Mouse (Mus musculus) mature B cell (primary cell): Measurements from ENCODE around the gene Tmem185b.

Experiments used
- in situ Hi-C: fragments of 300-500 bp; cut with MboI; formaldehyde crosslinking; loops from 2 replicates; pipeline ENCODE4 v1.14.3; 2019

The Tmem185b gene

GRCm38 (mm10) chr1:119503181-119503580 lies 22.8 kb upstream of the Tmem185b start:
- in situ Hi-C loops, result no loop called here

DNA sequence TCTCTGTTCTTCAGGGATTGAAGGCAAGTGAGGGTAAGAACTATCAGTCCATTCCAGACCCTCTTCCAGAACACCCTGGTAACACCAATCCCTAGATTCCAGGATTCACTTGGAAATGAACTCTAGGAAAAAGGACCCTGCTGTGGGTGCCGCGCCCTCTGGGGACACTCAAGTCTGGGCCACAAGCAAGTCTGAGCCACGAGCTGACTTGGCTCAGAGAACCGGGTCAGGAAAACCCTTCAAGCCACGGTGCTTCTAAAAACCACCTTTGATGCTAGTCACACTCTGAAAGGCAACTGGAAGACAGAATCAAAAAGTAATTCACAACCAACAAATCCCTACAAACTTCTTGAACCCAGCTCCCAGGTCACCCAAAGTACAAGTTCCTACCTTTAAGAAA lies 22.2 kb upstream of the Tmem185b start:
- in situ Hi-C loops, result no loop called here

DNA sequence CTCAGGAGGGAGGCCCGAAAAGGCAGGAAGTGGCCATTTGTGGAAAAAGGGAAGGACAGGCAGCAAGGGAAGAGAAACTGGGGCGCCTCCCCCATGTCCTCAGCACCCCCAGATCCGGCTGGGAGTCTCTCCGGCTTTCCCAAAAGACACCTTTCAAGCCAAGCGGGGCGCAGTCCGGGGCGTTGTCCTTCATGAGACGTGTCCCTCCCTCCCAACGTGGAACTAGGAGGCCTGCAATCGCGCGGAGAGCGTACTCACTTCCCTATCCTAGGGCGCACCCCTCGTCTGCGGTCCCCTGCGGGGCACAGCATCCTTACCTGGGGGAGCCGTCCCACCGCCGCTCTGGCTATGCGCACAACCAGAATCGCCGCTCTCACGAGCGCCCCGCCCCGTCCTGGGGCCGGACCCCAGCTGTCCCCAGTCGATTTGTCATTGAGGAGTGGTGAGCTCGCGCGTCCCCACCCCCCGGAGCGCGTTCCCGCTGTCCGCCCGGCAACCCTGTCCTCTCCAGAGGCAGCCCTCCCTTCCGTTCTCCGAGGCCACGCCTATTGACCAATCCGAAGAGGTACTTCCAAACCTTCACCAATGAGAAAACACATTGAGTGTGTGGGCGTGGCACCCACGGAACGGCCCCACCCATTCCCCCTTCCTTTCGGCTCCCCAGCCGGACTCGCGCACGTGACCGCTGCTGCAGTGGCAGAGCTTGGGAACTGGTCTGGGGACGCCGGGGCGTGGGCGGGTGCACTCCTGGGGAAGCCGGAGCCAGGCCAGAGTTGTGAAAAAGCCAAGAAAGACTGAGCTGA lies 21.5 kb upstream of the Tmem185b start, which contains the start of gene Ralb:
TSS of gene Ralb (minus strand) at position 535 of the 803 bp plus-strand sequence.
- in situ Hi-C loops, result no loop called here

- in situ Hi-C loops, result no loop called here
Observed at GRCm38 (mm10) chr1:119505951-119506350, 20.0 kb upstream of the Tmem185b start.

DNA sequence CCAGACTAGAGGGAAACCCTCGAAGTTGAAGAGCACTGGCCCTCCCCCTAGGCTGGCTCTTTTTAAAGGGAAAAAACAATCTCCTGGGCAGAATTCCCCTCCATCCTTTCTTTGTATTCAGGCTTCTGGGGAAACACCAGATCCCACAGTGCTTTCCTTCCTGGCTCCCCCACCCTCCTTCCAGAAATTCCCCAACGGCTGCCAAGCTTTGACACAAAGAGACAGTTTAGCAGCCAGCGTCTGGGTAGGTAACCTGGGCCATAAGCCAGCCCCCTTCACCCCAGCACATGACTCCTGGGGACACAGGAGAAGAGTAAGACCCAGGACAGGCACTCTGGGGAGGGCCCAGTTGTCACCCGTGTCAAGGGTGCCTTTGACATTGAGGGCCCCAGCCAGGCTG lies 17.4 kb upstream of the Tmem185b start:
- in situ Hi-C loops, result no loop called here

DNA sequence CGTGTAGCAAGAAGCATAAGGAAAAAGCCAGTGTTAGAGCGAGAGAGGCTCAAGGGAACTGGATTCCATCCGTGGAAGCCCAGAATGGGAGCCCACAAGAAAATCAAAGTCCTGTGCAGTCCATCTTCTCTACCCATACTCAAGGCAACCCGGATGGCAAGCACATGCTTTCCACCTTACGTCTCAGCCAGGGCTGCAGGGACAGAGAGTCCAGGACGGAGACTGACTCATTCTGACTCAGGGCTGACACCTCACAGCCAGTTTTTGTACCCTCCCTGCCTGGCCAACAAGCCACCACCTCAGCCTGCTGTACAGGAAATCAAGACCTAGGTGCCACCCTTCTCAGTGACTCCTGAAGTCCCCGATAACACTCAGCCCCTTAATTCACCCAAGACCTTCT lies 16.5 kb upstream of the Tmem185b start:
- in situ Hi-C loops, result no loop called here

DNA sequence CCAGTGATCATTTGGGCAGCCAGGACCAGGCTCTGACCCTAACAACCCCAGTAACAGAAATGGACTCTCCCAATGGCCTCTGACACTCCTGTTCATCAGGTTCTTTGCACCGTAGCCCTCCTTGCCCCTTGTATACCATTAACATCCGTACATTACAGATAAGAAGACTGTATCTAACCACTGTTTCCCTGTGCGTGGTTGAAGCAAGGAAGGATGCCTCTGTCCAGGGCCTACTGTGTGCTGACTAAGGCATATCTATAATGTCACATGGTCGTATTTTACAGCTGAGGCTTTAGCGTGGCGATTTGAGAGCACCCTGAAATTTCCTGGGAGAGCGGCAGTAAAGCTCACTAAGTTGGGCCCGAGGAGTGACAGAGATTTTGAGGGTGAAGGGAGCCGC lies 15.6 kb upstream of the Tmem185b start:
- in situ Hi-C loops, result no loop called here

DNA sequence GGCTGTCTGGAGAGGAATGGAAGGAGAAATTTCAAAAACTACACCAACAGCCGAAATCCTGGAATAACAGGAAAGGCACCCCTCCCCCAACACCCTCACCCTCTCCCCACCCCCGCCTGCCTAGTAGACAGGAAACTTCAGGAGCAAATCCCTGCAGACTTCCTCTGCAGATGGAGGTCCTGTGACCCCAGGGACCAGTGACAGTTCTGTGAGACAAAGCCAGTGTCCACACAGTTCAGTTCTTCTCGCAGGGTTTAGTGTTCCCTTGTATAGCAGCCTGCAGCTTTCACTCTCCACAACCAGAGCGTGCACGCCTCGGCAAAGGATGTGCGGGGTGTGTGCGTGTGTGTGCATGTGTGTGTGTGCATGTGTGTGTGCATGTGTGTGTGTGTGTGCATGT lies 15.1 kb upstream of the Tmem185b start:
- in situ Hi-C loops, result no loop called here

GRCm38 (mm10) chr1:119518060-119518459 lies 7.9 kb upstream of the Tmem185b start:
- in situ Hi-C loops, result no loop called here

DNA sequence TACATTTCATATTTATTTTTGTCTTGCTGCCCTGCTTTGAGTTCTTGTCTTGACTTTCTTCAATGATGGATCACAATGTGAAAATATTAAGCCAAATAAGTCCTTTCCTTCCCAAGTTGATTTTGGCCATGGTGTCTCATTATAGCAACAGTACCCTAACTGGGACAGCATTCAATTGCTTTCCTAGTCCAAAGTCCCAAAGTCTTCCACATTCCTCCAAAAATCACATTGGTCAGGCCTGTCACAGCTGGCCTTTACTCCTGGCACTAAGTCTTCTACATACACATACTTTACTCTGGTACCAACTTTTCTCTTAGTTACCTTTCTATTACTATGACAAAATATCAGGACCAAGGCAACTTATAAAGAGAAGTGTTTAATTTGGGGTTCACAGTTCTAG lies 7.2 kb upstream of the Tmem185b start:
- in situ Hi-C loops, result no loop called here

DNA sequence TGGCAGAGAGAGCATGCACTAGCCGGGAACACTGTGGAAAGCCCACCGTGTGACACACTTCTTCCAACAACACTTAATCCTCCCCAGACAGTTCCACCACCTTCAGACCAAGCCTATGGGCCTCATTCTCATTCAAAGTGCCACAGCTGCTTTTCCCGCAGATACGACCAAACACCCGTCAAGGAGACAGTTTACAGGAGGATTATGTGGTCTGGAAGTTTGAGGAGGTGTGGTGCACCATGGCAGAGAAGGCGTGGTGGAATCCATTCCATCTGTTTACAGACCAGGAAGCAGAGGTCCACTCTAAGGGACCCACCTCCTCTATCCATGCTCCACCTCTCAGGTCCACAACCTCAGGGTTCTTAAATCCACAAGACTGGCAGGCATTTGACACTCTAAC lies 6.7 kb upstream of the Tmem185b start:
- in situ Hi-C loops, result no loop called here

- in situ Hi-C loops, result no loop called here
Observed at GRCm38 (mm10) chr1:119521029-119521428, 4.9 kb upstream of the Tmem185b start.

- in situ Hi-C loops, result no loop called here
Observed at GRCm38 (mm10) chr1:119521681-119522080, 4.3 kb upstream of the Tmem185b start.

DNA sequence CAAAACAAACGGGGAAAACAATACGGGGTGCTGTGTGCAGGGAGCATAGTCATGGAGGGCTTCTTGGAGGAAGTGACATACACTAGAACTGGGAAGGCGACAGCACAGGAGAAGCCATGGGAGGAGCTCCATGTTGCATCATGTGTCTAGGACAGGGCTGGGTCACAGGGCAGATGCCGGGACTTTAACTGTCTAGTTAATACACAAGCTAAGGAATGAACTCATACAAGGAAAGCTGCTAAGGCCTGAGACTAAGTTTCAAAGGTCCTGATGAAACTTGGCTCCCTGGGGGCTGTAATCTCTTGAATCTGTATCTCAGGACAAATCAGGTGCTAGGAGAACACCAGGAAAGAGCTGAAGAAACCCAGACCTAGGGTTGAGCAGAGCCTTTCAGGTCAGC lies 3.2 kb upstream of the Tmem185b start:
- in situ Hi-C loops, result no loop called here

DNA sequence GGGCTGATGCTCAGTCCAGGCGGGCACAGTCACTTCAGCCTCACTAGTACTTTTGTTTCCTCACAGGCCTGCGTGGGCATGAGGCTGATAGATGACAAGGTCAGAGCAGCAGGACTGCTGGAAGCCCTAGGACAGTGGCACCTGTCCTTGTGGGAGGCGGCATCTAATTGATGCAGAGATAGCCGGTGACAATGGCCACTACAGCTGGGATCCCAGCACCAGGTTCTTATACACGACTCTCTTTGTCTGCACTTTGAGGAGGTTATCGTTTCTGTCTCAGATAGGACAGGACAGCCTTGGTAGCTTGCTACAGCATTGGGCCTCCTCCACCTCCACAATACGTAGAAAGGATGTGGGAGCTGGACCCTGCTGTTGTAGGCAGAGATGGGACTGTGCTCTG lies 2.6 kb upstream of the Tmem185b start:
- in situ Hi-C loops, result no loop called here

GRCm38 (mm10) chr1:119523826-119524225 lies 2.1 kb upstream of the Tmem185b start:
- in situ Hi-C loops, result no loop called here

DNA sequence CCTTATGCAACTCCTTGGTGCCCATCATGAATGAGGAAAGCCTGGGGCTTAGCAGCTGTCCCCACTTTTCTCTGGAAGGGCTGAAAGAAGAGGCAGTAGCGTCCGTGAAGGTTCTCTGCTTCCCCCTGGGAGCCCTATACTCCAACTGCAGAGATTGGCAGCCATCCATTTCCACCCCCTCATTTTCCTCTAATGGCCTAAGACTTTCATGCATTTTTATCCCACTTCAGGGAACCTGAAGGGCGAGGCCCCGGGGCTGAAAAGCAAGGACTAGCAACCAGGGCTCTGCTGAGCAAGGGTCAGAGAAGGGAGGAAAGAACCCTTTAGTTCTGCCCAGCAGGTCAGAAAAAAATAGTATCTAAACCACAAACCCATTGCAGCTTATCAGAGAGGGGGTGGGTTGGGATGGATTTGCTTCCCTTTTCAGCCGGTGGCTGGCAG lies 936 bp upstream of the Tmem185b start:
- in situ Hi-C loops, result no loop called here

- in situ Hi-C loops, result no loop called here
Observed at GRCm38 (mm10) chr1:119530941-119531340, 5.0 kb downstream of the Tmem185b start.

DNA sequence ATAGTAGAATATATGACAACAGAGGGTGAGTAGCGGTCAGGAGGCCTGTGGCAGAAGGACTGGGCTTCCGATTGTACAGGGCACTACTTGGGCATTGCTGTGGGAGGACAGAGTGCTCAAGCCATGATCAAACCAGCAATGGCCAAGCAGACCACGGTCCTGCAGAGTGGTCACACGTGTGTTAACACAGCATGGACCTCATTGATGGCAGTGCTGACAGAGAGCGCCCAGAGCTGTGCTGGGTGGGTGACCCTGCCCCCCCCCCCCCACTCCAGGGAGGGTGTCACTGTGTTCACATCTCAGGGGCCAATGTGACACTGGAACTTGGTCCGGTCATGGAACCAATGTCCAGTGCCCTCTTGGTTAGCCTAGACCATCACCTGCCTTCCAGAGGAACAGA lies 6.2 kb downstream of the Tmem185b start:
- in situ Hi-C loops, result no loop called here

GRCm38 (mm10) chr1:119533093-119533805 lies 7.3 kb downstream of the Tmem185b start:
- in situ Hi-C loops, result no loop called here

GRCm38 (mm10) chr1:119534341-119534740 lies 8.4 kb downstream of the Tmem185b start:
- in situ Hi-C loops, result no loop called here

GRCm38 (mm10) chr1:119536122-119536521 lies 10.2 kb downstream of the Tmem185b start:
- in situ Hi-C loops, result no loop called here

DNA sequence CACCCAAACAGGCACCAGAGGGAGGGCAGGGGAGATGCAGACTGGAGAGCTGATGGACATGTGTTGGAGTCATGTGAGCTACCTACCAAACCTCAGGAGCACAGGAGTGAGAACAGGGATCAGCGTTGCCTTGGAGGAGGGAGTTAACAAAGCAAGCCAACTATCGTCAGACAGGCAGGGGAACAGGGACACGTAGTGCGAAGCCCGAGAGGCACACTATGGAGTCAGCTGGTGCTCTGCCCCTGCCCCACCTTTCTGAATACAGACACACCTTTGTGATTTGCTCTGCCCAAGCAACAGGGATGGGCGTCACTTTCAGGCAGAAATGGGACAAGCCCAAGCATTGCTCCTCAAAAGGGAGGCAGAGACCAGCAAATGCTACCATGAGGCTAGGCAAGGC lies 11.7 kb downstream of the Tmem185b start:
- in situ Hi-C loops, result no loop called here
